In the genomic region with DNA sequence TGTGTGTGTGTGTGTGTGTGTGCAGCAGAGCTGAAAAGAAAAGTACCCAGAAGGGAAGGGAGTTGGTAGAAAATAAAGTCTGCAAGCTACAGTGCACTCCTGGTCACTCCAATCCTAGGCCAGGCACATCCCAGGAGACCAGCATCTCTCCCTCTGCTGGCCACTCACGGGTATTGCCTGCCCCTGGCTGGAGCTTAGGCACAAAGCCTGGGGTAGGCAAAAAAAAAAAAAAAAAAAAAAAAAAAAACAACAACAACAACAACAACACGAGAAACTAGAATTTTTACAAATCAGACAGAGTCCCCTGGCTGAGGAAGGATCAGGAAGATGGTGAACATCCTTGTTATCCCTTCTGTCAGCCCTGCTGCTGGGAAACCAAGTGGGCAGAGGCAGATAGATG, we compare ENCODE assay signal across 8 mouse cellular contexts. TPM values are rescaled to one million over a fixed set of nuclear protein-coding genes. Genes with fewer than 3 reads are reported as not detected.
DNase-seq lines count a peak whose midpoint lies in the region; ATAC-seq lines count a peak whose summit lies in the region.

No protein-coding gene starts in this region.

- ATAC-seq in kidney, embryonic 14.5 days (ENCODE audit: low FRiP score, low TSS enrichment) = peak; percentile 51; the same call in 1 of the 2 replicates

- H3K4me1 ChIP-seq in kidney, embryonic 14.5 days (ENCODE audit: control insufficient read depth, insufficient read depth, low read length) = 0 out of 2 replicates have a peak, but pooled peaks cover 5% of the 10 kb centered on the region

- no peak overlapping the region for H3K4me2 ChIP-seq in kidney, embryonic 14.5 days (replicated peaks; ENCODE audit: low read depth, low read length)

- H3K36me3 ChIP-seq in kidney, embryonic 14.5 days (ENCODE audit: control insufficient read depth, insufficient read depth, low read length) = no peaks in the 10 kb centered on the region

- H3K27ac ChIP-seq in kidney, embryonic 14.5 days (ENCODE audit: low read depth, low read length) = no peak overlapping the region

- 25% methylated on average over 2 of the region's 2 CpGs for WGBS in kidney, embryonic 14.5 days

- H3K27me3 ChIP-seq in kidney, embryonic 14.5 days (ENCODE audit: control insufficient read depth, insufficient read depth, low read length) = no peaks in the 10 kb centered on the region

- no peak overlapping the region for H3K4me3 ChIP-seq in kidney, embryonic 14.5 days (ENCODE audit: low read length)

- H3K9ac ChIP-seq in kidney, embryonic 14.5 days (ENCODE audit: low read depth, low read length) = no peak overlapping the region

- peak; percentile 16 for DNase-seq in cerebellum, adult 9-10 months
- no peak for DNase-seq in cerebellum, adult 11 months
- peak; percentile 21 for DNase-seq in right cerebral cortex, adult 18-20 months
- DNase-seq in right cerebral cortex, postnatal 36 days (ENCODE audit: low spot score in 2 of 2) = no peak
- DNase-seq in embryo, embryonic 10.5 days (ENCODE audit: low spot score) = peak; percentile 81
- DNase-seq in lung, postnatal 36 days = peak; percentile 69
- no peak for DNase-seq in natural killer cell, adult 2 months (ENCODE audit: low spot score in 2 of 2)

- H3K9me3 ChIP-seq in kidney, embryonic 14.5 days (ENCODE audit: control insufficient read depth, low read length) = no peaks in the 10 kb centered on the region

RNA-seq across cellular contexts. Expression of gene Mogat2, which starts 9.0 kb away (rescaled TPM):
- 2.7 and 3.0 TPM in 2 replicates for polyA plus RNA-seq in kidney, embryonic 14.5 days (2014; fragmentation: Nextera tagmentation; extraction: Ambion mirVana)

RNA-seq across cellular contexts. Expression of gene Map6, which starts 37.8 kb away (rescaled TPM):
- 1.1 and 1.2 TPM in 2 replicates for polyA plus RNA-seq in kidney, embryonic 14.5 days (2014; fragmentation: Nextera tagmentation; extraction: Ambion mirVana)

RNA-seq across cellular contexts. Expression of gene Dgat2, which starts 46.9 kb away (rescaled TPM):
- polyA plus RNA-seq in kidney, embryonic 14.5 days (2014; fragmentation: Nextera tagmentation; extraction: Ambion mirVana) = 12.7 and 21.9 TPM in 2 replicates

Comparison
In these comparisons a context has a peak if more than half of its experiments do, and no peak if none do; other contexts are left out.
1. DNase-seq: peak in cerebellum, adult 9-10 months (single experiment), right cerebral cortex, adult 18-20 months (single experiment), embryo, embryonic 10.5 days (single experiment) and lung, postnatal 36 days (single experiment); none in cerebellum, adult 11 months (single experiment), right cerebral cortex, postnatal 36 days (0 of 2) and natural killer cell, adult 2 months (0 of 2).